Mouse (Mus musculus) mesoderm, embryonic 11.5 days (tissue): ENCODE data around the gene Mab21l1.

Source experiments
- DNase-seq: peaks from one replicate; pipeline ENCODE4 v3.0.0-alpha.2; 2012; ENCODE audit warnings: low read depth, low spot score

Mab21l1 gene

DNA sequence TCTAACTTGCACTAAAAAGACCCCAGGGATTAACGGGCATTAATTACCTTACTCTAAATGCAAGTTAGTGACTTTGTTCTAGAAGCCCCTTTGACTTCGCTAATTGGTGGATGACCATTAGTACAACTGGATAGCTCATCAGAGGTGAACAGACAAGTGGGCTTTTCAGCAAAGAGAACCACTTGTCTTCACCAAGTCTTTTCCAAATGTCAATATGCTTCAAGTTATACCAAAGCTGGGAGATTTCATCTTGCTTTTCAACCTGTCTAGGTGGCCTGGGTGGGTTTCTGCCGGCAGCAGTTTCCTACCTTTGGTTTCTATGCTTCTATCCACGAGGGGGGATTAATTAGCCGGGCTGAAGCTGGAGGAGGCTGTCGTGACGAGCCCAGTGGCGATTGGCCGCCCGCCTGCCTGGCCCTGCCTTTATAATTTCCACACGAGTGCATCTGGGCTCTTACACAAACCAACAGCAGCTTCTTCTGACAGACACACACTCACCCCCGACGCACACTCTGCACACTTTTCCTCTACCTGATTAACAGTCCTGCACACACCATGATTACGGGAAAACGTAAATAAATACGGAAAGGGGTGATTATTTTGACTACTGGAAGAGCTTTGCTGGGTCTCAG lies at the start of gene Mab21l1:
Gene Mab21l1 (plus strand): TSS at position 455 of the 632 bp plus-strand sequence.
- peak; percentile 45 for DNase-seq

DNA sequence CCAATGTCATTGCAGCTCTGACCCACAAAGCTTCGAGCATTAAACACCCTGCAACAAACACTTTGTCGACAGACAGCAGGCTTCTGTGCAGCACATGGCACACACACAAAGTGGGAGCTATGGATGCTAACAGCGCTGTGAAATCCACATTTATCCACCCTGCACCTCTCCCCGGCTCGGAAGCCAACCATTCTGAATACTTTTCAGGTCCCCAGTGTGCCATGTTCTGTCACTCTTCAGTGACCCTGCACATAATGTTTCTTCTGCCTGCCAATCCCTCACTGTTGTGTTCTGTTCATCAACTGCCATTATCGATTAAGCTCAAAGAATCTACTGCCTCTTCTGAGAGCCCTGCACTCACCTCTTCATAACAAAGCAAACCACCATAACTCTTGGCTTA lies 48.6 kb upstream of the Mab21l1 start:
- DNase-seq, result no peak

DNA sequence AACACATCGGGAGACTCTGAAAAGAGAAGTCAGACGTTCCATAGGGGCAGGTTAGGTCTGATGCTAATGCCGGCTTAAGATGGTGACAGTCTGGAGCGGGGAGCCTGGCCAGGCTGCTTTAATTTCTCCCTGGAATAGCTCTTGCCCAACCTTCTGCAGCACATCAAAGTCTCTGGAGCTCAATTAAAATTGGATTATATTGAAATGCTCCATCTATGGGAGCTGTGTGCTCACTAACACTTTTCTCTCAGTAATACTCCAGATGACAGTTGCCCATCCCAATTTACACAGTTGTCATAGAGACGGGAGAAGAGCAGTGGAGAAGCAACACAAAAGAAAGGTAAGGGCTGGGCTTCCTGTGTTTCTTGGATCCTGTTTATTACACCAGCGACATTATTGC lies 40.9 kb upstream of the Mab21l1 start:
- no peak for DNase-seq

DNA sequence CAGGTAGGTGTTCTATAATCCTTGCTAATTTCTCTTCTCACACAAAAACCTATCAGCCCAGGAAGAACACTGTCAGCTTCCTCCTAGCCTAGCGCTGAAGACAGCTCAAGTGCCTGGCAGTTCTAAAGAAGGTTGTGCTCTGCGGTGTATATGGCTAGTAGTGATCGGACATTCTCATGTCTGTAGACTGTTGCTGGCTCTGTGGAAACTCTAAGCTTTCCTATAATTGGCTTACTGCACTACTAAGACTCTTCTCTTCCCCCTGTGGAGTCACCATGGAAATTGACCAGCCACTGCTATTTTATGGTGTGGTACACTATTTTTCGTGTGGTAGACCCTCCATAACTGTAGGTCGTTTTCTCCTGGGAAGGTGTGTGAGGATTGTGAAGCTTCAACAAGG lies 40.1 kb upstream of the Mab21l1 start:
- no peak for DNase-seq

DNA sequence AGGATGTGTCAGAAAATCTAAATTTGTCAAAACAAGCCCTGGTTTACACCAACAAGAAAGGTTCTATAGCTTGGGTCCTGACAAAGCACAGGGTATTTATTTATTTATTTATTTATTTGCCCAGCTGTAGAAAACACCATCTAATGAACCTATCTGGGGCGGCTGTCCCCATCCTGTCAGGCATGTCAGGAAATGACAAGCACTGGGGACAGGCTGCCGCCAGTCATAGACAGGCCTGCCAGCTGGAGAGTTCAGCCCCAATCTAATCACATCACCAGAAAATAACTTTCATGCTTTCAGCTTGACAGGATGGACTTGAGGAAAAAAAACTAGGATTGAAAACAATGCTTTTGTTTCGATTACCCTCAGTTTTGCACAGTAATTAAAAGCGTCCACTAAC lies 39.7 kb upstream of the Mab21l1 start:
- no peak for DNase-seq

DNA sequence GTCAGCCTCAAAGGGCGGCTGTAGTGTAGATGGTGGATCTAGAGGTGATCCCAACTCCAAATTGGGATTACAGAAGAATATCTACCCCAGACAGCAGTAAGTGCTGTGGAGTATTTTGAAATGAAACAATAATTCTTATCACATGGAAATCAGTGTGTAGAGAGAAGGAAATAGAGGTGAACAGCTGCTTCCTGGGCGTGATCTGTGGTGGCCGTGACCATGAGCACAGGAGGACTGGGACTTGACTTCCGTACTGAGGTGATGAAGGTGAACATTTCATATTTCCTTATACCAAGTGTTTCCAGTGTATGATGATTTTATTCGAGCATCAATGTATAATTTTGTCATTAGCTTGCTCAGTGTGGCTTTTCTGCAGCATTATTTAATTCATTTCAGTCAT lies 38.4 kb upstream of the Mab21l1 start:
- DNase-seq, result no peak

DNA sequence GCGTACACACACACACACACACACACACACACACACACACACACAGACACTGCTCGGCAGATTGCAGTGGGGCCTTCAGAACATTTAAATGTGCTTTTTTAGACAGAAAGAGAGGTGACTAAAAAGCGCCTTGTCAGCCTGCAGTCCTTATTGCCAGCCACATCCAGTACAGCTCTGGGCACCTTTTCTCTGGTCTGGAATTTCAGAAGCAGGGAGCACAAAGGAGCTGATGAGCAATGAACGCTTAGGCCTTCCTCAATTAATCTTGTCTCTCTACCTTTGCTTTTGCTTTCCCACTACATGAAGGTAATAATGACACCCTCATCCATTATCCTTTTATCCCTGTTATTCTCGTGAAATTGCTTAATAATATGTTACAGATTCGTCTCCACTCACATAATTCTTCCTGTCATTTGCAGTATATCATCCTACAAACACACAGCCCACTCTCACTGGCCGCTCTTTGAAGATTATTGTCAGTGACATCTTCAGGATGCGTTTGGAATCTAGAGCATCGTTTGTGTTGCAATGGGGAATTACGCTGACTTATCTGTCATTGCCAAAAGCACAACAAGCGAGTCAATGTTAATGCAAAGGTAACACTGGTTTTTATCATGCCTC lies 31.8 kb upstream of the Mab21l1 start:
- peak; percentile 32 for DNase-seq

DNA sequence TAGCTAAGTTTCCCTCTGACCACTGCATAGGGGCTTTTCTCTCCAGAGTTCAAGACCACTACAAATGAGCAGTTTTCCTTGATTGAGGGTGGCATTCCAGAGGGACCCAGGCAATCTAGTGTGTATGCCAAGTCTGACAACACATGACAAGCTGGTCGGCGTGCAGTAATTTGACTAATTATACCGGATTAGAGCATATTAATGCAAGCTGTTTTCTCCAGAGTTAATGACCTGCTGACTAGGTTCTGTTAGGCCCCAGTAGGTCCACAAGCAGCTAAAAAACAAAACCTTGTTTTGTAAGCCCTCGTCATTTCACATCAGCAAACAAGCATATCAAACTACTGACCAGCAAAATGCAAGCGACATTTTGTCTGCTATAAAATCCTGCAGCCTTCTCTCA lies 30.9 kb upstream of the Mab21l1 start:
- DNase-seq, result no peak

DNA sequence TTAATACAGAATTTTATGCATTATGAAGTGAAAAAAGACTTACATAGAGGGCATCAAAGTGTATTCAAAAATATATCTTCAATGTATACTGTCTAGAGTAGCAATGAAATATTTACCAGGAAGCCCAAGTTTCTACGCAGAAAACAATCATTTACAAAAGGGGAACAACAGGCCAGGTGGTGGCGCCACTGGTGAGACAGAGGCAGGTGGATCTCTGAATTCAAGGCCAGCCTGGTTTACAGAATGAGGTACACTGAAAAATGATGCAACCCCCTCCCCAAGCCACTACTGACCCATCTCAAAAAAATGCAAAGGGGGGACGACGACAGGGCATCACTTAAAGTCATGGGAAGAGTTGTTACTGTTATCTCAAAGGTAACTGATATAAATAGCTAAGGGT lies 29.8 kb upstream of the Mab21l1 start:
- no peak for DNase-seq

DNA sequence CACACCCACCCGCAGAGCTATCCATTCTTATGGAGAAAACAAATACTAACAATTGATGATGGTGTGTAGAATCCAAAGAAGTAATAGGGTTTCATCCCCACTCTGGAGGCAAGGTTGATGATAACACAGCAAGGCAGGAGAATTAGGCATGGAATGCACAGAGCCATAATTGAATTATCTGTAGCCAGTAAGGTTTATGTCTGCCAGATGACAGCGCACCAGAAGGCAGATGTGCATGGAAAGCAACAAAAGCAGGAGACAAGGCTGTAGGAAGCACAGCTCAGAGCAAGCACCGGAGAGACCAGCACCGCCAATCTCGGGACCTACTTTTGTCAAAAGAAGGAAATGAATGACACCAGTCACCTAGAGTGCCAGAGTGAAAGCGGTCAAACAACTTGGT lies 28.4 kb upstream of the Mab21l1 start:
- no peak for DNase-seq

DNA sequence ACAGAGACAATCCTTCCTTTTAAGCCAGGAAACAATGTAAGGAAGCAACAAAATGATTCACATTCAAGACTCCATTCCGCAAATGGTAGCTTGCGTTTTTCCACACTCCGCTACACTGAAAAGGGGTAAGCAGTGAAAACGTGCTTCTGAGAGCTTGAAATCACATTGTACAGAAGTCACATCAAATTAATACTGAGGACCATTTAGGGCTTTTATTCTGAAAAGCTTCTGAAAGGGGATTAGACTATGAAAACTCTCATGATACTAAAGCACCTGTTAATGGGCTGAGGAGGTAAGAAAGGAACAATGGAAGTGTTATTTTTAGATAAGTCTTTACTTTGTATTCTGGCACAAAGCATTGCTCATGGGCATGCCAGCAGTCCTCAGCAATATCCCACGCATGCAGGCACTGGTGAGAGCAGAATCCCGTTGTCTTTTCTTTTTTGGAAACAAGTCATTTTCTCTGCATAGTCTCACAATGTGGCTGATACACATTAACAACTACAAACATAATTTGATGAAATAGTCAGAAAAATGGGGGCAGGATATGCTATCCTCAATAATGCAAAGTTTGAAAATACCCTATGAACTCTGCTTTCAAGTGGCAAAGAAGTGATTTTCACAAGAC lies 27.2 kb upstream of the Mab21l1 start:
- no peak for DNase-seq

DNA sequence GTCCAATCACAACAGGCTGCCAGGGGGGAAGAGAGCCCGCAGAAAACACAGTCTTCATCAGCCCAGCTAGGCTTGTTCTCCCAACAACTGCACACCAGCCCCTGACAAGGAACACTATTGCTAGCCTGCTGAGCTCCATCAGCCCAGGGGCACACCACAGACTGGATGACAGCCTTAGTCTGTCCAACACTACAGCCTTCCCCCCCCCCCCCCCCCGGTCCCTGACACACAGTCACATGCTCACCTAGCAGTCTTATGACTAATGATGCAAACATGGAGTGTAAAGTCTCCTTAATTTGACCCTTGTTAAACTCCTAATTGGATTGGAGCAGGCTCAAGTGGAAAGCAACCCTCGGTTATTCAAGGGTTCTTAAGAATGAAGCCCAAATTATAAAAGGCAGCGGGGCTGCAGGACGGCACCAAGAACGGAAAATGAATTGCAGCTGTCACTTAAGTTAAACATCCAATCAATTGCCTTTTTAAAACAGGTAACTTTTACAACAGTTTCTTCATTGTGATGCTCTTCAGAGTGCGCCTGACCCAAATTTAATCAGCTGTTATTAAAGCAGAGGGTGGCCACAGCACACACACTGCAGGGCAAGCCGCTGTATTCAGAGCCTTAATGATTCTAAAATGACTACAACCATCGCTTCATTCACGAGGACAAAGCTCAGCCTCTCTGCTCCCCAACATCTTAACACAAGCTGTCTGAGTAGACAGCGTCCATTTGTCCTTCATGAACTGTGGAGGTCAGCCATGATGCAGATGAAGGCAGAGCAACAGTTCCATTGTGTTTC lies 26.3 kb upstream of the Mab21l1 start:
- DNase-seq, result no peak

DNA sequence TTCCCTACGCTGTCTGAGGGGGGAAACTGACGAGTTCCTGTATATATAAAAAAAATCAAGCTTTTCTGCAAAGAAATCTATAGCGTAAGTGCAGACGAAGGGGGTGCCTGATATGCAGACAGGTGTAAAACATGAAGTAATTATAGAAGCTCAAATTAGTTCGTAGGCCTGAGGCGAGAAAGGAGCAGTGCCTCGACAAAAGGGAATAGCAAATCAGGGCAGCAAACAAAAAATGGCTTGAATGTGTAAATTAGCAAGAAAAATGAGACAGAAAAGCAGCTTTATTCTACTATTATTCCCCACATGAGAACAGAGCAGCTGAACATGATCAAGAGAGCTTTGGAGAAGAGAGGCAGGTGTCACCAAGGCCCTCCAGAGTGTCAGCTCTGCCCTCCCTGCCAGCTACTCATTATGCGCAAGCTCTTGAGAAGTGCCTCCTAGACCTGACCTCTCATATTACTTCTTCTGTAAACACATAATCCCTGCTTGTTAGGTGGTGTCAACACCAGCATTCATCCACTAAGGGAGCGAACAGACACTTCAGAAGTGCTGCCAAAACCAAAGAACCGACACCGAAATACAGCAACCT lies 25.6 kb upstream of the Mab21l1 start:
- no peak for DNase-seq

DNA sequence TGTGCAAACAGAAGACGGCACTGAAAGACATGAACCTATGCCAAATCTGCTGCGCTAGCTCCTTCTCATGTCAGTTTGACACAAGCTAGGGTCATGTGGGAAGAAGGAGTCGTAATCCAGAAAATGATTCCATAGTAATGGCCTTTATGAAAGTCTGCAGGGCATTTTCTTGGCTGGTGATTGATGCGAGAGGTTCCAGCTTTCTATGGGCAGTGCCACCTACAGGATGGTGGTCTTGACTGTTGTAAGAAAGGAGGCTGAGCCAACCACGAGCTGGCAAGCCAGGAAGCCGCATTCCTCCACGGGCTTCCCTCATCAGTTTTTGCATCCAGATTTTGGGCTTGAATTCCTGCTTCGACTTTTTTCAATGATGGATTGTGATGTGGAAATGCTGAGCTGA lies 24.0 kb upstream of the Mab21l1 start:
- DNase-seq, result no peak

DNA sequence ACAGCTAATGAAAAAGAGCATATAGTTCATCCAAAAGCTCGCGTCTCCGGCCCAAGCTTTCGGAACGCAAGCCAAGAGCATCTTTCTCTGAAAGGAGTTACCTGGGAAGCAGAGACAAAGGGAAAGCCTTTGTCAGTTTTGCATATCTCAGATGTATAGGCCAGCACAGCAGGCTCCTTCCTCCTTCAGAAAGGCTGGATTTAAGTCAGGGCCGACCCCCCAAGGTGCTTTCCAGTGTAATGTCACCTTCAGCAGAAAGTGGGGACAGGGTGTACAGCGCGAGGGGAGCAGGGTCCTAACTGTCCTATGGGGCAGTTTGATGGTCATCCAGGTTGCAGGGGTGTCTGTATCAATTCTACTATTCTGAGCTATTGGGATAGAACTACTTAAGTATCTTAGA lies 18.7 kb upstream of the Mab21l1 start:
- DNase-seq, result no peak

DNA sequence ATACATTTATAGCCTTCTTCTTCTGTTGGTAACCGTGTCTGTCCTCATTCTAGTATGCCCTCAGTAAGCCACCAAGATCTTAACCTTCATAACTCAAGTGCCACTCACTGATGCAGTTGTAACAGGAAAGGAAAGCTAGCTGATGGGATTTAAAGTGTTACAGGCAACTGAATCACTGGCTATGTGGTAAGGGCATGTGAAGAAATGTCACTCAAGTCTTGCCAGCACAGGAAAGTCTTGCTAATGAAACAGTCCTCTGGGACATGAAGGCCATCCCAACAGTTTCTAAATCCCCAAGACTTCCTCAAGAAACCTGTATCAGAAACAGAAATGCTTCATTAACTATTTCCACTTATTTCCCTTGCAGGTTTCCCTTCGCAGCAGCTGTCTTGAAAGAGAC lies 13.7 kb upstream of the Mab21l1 start:
- DNase-seq, result no peak

DNA sequence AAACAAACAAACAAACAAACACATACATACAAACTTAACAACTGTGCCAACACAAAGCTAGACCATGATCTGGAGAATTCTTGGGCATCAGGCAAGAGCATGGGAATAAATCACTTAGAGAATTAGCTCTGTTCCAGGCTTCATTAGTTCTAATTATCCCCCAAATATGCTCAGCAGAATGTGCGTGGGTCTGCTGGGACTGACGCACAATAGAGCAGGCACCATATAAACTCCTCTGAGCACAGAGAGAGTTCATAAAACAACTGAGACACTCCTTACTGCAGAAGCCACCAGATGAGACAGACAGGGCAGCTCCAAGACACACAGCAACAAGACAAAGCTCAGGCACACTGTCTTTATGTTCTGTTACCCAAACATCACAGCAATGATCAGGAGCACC lies 13.0 kb upstream of the Mab21l1 start:
- no peak for DNase-seq

DNA sequence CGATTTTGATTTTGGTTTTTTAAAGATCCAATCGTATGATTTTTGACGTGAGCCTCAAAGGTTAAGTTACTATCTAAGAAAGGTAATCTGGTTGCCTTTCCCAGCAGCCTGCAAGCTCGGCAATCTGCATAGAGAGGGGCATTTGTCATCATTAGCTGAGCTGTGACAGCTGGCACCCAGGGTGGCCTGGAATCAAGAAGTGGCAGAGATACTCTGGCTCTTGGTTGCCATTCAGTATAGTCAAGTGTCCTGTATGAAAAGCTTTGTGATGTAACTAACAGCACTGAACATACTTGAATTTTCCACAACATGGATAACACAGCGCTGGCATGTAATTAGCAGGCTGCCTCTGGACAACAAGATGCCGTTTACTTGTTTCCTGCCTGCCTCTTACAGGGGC lies 8.1 kb upstream of the Mab21l1 start:
- no peak for DNase-seq

DNA sequence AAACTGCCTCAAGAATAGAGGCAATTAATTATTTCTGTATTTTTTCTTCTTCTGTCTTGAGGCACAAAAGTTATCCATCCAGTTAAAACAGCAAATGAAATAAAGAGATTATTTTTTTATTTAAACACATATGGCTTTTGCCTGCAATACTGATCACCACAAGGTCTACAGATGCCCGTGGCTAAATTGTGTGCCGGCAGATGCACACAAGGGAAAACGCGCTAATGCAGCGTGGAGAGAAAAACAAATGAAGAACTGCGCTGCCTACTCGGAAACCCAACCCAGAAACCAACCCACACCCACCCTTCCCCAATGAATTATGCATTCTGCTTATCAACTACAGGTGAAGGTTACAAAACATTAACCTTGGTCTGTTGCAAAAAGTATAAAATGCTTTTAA lies 7.1 kb upstream of the Mab21l1 start:
- peak; percentile 47 for DNase-seq

DNA sequence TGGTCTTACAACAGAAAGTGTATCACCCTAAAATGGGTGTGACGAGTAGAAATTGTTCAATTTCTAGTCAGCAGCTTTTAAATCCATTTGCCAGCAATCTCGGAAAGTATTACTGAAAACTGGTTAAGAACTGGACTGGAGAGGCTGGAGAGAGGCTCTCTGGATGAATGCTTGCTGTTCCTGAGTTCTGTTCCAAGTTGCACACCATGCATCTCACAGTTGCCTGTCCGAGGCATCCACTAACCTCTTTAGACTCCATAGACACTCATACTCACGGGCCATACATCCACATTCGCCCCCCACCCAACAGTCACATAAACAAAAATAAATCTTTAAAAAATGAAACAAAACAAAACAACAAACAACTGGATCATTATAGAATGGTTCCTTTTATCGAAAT lies 6.6 kb upstream of the Mab21l1 start:
- DNase-seq, result no peak

DNA sequence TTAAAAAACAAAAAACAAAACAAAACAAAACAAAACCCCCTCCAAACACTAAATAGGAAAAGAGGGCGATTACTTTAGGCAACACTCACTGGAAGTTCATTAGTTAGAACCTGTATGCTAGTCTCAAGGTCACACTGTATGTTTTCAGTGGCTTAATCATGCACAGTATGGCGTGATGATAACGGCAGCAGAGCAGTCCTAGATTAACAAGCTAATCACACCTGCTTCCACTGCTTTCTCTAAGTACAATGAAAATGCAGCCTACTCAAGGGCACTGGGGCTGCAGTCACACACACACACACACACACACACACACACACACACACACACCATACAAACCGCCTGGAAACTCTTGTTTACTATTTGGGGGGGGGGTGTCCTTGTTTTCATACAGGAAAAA lies 4.8 kb upstream of the Mab21l1 start:
- no peak for DNase-seq
